Mouse (Mus musculus) midbrain, embryonic 11.5 days (tissue): ENCODE data around the gene Gins3. TPM values are rescaled to one million over a fixed set of nuclear protein-coding genes. Genes with fewer than 3 reads are reported as not detected.
"Not testable (repeated sequence)": the region's sequence is repeated elsewhere in the genome, so short reads cannot be mapped to it uniquely, and the experiment has no call there.

ENCODE experiments used
- ATAC-seq: fragments of 200-750 bp; cut with Nextera tagmentation; 2 replicates; pipeline ENCODE4 v1.8.0; 2017; ENCODE audit warnings: moderate TSS enrichment, moderate library complexity; ENCODE audit not compliant: low FRiP score
- DNase-seq: peaks from one replicate; pipeline ENCODE4 v3.0.0; 2015; ENCODE audit warnings: low spot score; ENCODE audit errors: missing footprints
- H3K27ac ChIP-seq: fragments of 300-500 bp; sonication (generic); 2 replicates; pipeline ENCODE4 v1.5.1; 2014; ENCODE audit warnings: low read depth, low read length
- H3K27me3 ChIP-seq: fragments of 300-500 bp; sonication (generic); 2 replicates; pipeline ENCODE4 v1.6.1; 2014; ENCODE audit warnings: mild to moderate bottlenecking, low read length, moderate library complexity, mixed read lengths; ENCODE audit not compliant: control insufficient read depth, insufficient read depth
- H3K36me3 ChIP-seq: fragments of 300-500 bp; sonication (generic); 2 replicates; pipeline ENCODE4 v1.6.1; 2014; ENCODE audit warnings: mild to moderate bottlenecking, low read length, moderate library complexity, mixed read lengths; ENCODE audit not compliant: control insufficient read depth, insufficient read depth
- H3K4me1 ChIP-seq: fragments of 300-500 bp; sonication (generic); 2 replicates; pipeline ENCODE4 v1.6.1; 2014; ENCODE audit warnings: low read length; ENCODE audit not compliant: control insufficient read depth, insufficient read depth
- H3K4me2 ChIP-seq: fragments of 300-500 bp; sonication (generic); 2 replicates; pipeline ENCODE4 v1.6.1; 2014; ENCODE audit warnings: mild to moderate bottlenecking, moderate library complexity
- H3K4me3 ChIP-seq: fragments of 300-500 bp; sonication (generic); 2 replicates; pipeline ENCODE4 v1.5.1; 2014; ENCODE audit warnings: low read depth, low read length
- H3K9ac ChIP-seq: fragments of 300-500 bp; sonication (generic); 2 replicates; pipeline ENCODE4 v1.6.1; 2014; ENCODE audit warnings: low read length
- H3K9me3 ChIP-seq: fragments of 300-500 bp; sonication (generic); 2 replicates; pipeline ENCODE4 v1.6.1; 2016; ENCODE audit warnings: low read length; ENCODE audit not compliant: control insufficient read depth
- WGBS: fragments of 180-500 bp; shearing (Covaris S2); extraction: QIAGEN DNeasy Blood & Tissue Kit; methylation state at CpG from one replicate; pipeline ENCODE4 v1.1.7; 2014; 5-methylcytosine and 5-hydroxymethylcytosine counted together
- polyA plus RNA-seq: library from polyadenylated mRNA; unstranded; fragments of >200 nt; fragmentation: Nextera tagmentation; extraction: Ambion mirVana; gene quantifications from 2 replicates; pipeline ENCODE4 v1.2.1, GENCODE M21; 2014

Gins3 gene
- polyA plus RNA-seq, 1 experiment from 2014 or later = 26.3 TPM

DNA sequence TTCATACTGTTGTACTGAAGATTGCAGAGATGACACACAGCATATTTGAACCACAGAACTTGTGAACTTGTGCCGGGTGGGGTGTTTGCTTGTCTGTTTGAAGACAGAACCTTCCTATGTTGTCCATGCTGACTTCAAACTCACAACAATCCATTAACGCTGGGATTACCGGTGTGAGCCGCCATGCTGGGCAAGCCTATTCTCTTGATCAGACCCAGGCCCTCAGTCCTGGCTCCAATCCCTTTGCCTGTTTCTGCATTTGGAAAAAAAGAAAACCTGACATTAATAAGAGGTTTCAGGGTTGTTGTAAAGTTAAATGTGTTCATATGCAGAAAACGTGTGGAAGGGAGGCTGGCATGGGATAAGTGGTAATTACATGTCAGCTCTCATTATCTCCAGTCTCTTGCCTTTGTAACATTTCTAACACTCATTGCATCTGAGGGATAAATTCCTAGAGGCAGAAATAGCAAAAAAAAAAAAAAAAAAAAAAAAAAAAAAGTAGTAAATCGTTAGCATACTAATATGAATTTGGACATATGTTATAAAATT is 27.2 kb downstream of the Gins3 start:
- H3K27ac ChIP-seq = no peak overlapping the region

GRCm38 (mm10) chr8:95661085-95661484 is 27.8 kb downstream of the Gins3 start:
- DNase-seq (no peak), ATAC-seq (no peak)
- Histone ChIP-seq H3K4me1 (no peaks in the 10 kb centered on the region), H3K36me3 (no peaks in the 10 kb centered on the region), H3K9me3 (no peaks in the 10 kb centered on the region), H3K27me3 (no peaks in the 10 kb centered on the region), H3K4me3 (no peak overlapping the region), H3K27ac (no peak overlapping the region), H3K9ac (no peak overlapping the region), H3K4me2 (no peak overlapping the region)
- 81% methylated on average over 8 of the region's 8 CpGs for WGBS

More for the DNA sequence above, 27.2 kb downstream of the Gins3 start:
- H3K27me3 ChIP-seq = no peaks in the 10 kb centered on the region
- no peaks in the 10 kb centered on the region for H3K4me1 ChIP-seq
- no peaks in the 10 kb centered on the region for H3K36me3 ChIP-seq
- H3K9me3 ChIP-seq = no peaks in the 10 kb centered on the region
- no peak for ATAC-seq
- H3K4me2 ChIP-seq = no peak overlapping the region
- no peak overlapping the region for H3K4me3 ChIP-seq
- no peak for DNase-seq
- WGBS = 80% methylated on average over 6 of the region's 6 CpGs
- no peak overlapping the region for H3K9ac ChIP-seq

DNA sequence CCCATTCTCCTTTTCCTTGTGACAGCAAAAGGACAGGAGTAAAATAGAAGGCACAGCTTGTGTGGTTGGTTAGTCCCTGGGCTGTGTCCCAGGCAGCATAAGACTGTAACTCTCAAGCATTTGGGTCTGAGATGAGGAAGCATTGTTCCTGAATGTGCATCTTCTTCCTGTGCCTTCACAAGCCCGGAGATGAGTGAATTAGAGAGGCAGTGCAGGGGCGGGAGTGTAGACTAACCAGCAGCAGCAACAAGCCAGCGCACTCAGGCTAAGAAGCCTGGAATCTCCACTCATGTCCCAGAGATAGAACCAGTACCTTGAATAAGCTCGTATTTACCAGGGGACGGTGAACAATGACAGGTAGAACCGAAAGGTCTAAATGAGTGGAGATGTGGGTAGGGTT is 28.3 kb downstream of the Gins3 start:
- ATAC-seq (no peak), DNase-seq (no peak)
- no peaks in the 10 kb centered on the region for H3K9me3 ChIP-seq
- no peak overlapping the region for H3K9ac ChIP-seq
- H3K4me2 ChIP-seq = no peak overlapping the region
- WGBS = 90% methylated on average over 6 of the region's 6 CpGs
- H3K4me1 ChIP-seq = no peaks in the 10 kb centered on the region
- H3K27me3 ChIP-seq = no peaks in the 10 kb centered on the region
- H3K27ac ChIP-seq = no peak overlapping the region
- no peak overlapping the region for H3K4me3 ChIP-seq
- H3K36me3 ChIP-seq = no peaks in the 10 kb centered on the region

GRCm38 (mm10) chr8:95662885-95663598 is 29.8 kb downstream of the Gins3 start:
- Histone ChIP-seq H3K4me1 (no peaks in the 10 kb centered on the region), H3K27me3 (no peaks in the 10 kb centered on the region), H3K27ac (no peak overlapping the region), H3K4me2 (no peak overlapping the region), H3K4me3 (no peak overlapping the region), H3K36me3 (no peaks in the 10 kb centered on the region), H3K9ac (no peak overlapping the region), H3K9me3 (no peaks in the 10 kb centered on the region)
- ATAC-seq = no peak
- WGBS = 86% methylated on average over 7 of the region's 7 CpGs
- DNase-seq = no peak

GRCm38 (mm10) chr8:95663599-95663949 is 30.3 kb downstream of the Gins3 start:
- Histone ChIP-seq H3K4me1 (no peaks in the 10 kb centered on the region), H3K9me3 (no peaks in the 10 kb centered on the region), H3K9ac (no peak overlapping the region), H3K27ac (no peak overlapping the region), H3K27me3 (no peaks in the 10 kb centered on the region), H3K4me2 (no peak overlapping the region), H3K4me3 (no peak overlapping the region), H3K36me3 (no peaks in the 10 kb centered on the region)
- ATAC-seq (no peak), DNase-seq (no peak)
- 74% methylated on average over 4 of the region's 4 CpGs for WGBS

- not testable (repeated sequence) for ATAC-seq, H3K27ac ChIP-seq, H3K27me3 ChIP-seq, H3K36me3 ChIP-seq, H3K4me3 ChIP-seq, H3K9ac ChIP-seq, H3K4me1 ChIP-seq, H3K4me2 ChIP-seq, DNase-seq, H3K9me3 ChIP-seq
- WGBS = 94% methylated on average over 11 of the region's 11 CpGs
Observed at GRCm38 (mm10) chr8:95665813-95666452, 32.7 kb downstream of the Gins3 start.

DNA sequence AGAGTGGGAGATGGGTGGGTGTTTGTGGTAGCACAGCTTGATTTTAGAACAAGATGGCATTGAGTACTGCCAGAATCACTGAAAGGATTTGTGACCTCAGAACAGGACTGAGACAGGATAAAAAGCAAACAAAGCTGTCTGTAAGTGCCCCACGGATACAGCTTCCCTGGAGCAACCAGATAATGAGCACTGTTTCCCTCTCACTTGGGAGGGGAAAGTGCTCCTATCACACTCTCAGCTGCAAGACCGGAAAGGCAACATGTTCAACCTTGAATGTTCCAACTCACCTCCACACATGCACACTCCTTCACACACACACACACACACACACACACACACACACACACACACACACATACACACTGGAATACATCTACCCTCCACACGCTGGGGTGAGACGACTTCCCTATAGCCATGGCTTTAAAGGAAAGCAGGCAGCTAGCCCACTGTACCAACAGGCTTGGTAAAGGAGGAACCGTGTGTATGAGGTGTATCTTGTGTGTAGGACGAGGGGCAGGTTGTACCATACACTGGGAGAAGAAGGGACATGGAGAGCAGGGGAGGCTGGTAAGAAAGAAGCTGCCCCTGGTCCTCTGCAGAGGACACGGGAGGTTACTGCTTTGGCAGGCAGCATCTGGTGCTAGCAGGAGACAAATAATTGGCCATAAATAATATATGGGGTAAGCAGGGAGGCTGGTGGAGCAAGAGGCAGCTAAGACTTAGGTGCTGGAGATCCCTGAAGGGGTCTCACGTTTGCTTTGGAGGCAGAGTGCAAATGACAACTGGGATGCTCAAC is 35.1 kb downstream of the Gins3 start:
- no peak for DNase-seq
- no peaks in the 10 kb centered on the region for H3K9me3 ChIP-seq
- H3K27me3 ChIP-seq = no peaks in the 10 kb centered on the region
- no peak overlapping the region for H3K4me2 ChIP-seq
- WGBS = 55% methylated on average over 8 of the region's 8 CpGs
- no peak overlapping the region for H3K4me3 ChIP-seq
- H3K4me1 ChIP-seq = no peaks in the 10 kb centered on the region
- no peak overlapping the region for H3K9ac ChIP-seq
- no peaks in the 10 kb centered on the region for H3K36me3 ChIP-seq
- ATAC-seq = peak; percentile 44; the same call in 1 of the 2 replicates
- H3K27ac ChIP-seq = no peak overlapping the region

DNA sequence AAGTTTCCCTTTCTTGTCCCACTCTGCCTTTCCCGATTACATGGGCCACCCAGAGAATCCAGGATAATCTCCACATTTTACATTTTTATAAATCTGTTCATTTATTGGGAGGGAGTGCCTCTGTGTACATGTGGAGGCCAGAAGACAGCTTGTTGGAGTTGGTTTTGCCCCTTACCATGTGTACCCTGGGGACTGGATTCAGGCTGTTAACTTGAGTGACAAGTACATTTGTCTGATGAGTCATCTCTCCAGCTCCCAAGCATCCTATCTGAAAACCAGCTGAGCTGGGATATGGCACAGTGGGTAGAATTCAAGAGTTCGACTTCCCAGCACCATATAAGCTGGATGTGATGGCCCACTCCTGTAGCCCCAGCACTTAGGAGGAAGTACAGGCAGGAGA is 36.7 kb downstream of the Gins3 start:
- WGBS = 81% methylated on average over 2 of the region's 2 CpGs
- H3K9ac ChIP-seq = no peak overlapping the region
- no peaks in the 10 kb centered on the region for H3K9me3 ChIP-seq
- H3K36me3 ChIP-seq = no peaks in the 10 kb centered on the region
- ATAC-seq = no peak
- no peak for DNase-seq
- no peaks in the 10 kb centered on the region for H3K4me1 ChIP-seq
- H3K4me3 ChIP-seq = no peak overlapping the region
- no peak overlapping the region for H3K4me2 ChIP-seq
- 0 out of 2 replicates have a peak, but pooled peaks cover 3% of the 10 kb centered on the region for H3K27me3 ChIP-seq
- H3K27ac ChIP-seq = no peak overlapping the region

DNA sequence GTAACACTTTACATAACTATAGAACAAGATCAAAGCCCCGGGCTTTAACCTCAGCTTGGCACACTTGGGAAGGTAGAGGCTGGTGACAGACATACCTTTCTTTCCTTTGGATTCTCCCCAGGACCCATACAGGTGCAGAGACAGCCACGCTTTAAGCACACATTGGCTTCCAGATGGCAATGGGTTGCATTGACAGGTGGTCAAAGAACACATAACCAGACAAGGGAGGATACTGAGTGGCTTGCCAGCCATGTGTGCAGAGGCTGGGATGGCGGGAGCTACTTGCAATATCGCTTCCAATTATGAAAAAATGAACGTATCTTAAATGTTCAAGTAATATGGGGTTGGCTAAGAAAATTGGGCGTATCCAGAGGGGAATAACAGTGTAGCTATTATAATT is 38.6 kb downstream of the Gins3 start:
- H3K27me3 ChIP-seq = peaks cover 16% of the 10 kb centered on the region
- no peak overlapping the region for H3K27ac ChIP-seq
- DNase-seq (no peak), ATAC-seq (no peak)
- WGBS = 84% methylated on average over 6 of the region's 6 CpGs
- no peaks in the 10 kb centered on the region for H3K9me3 ChIP-seq
- no peak overlapping the region for H3K4me3 ChIP-seq
- no peak overlapping the region for H3K4me2 ChIP-seq
- H3K4me1 ChIP-seq = no peaks in the 10 kb centered on the region
- no peaks in the 10 kb centered on the region for H3K36me3 ChIP-seq
- no peak overlapping the region for H3K9ac ChIP-seq
